Mouse (Mus musculus): ENCODE results near the gene Syt17. TPM values are rescaled to one million over a fixed set of nuclear protein-coding genes. Genes with fewer than 3 reads are reported as not detected.

Gene Syt17
- polyA plus RNA-seq (2015; fragmentation: Nextera tagmentation; extraction: Ambion mirVana), result 13.6 and 13.8 TPM in 2 replicates

DNA sequence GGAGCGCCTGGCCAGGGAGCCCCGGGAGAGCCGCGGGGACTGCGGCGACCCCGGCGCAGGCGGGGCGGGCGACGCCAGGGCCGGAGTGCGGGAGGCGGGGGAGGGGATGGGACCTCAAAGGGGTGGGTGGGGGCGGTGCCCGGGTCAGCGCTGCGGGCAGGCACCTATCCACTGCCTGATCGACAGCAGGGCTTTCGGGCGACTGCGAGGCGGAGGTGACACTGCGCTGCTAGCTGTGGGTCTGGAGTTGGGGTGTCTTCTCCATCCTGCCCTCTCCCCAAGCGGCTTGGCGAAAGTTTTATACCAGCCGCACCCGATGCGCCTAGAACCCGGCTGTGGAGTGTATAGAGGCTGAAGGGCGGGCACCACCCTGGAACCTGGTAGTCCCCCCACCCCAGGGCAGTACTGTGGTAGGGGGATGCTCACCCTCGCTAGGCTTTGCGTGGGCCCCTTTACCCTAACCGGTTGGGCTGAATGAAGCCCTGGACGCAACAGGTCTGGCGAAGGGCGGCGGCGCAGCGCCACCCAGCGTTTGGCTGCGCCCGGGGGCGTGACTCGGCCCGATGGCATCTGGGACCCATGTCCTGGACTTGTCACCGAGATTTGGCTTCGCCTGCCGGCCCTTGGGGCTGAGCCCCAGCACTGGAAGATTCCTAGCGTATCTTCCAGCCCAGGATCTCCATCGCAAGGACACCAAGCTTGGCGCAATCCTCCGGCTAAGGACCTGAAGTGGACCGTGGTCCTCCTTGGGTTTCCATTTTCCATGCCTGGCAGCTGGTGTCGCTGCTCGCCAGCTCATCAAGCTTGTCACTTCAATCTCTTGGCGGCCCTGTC is at the start of gene Syt17:
Gene Syt17 (minus strand): TSS at position 89 of the 834 bp plus-strand sequence.
- DNase-seq (ENCODE audit: low spot score) (peak; percentile 77), ATAC-seq (replicated peaks; ENCODE audit: low FRiP score, low read depth) (peak; percentile 73)
- Histone ChIP-seq H3K36me3 (ENCODE audit: insufficient read depth, low read length) (no peaks in the 10 kb centered on the region), H3K27me3 (ENCODE audit: insufficient read depth, low read length) (no peaks in the 10 kb centered on the region), H3K27ac (peak within 1 kb of the TSS; percentile 68; the same call in 1 of the 2 replicates), H3K4me3 (replicated peaks; ENCODE audit: low read depth, low read length) (peak within 1 kb of the TSS; percentile 64), H3K9ac (ENCODE audit: low read depth, low read length) (peak within 1 kb of the TSS; percentile 55), H3K4me2 (ENCODE audit: low read length) (peak within 1 kb of the TSS; percentile 93), H3K9me3 (replicated peaks; ENCODE audit: low read length) (no peaks in the 10 kb centered on the region), H3K4me1 (replicated peaks; ENCODE audit: insufficient read depth, low read length) (peaks cover 9% of the 10 kb centered on the region; the same call in 1 of the 2 replicates)
- peak; percentile 78 for TF ChIP-seq CTCF (IDR thresholded peaks at IDR 0.05; ENCODE audit: low read depth)
- WGBS, result 1% methylated on average over 55 of the region's 58 CpGs

DNA sequence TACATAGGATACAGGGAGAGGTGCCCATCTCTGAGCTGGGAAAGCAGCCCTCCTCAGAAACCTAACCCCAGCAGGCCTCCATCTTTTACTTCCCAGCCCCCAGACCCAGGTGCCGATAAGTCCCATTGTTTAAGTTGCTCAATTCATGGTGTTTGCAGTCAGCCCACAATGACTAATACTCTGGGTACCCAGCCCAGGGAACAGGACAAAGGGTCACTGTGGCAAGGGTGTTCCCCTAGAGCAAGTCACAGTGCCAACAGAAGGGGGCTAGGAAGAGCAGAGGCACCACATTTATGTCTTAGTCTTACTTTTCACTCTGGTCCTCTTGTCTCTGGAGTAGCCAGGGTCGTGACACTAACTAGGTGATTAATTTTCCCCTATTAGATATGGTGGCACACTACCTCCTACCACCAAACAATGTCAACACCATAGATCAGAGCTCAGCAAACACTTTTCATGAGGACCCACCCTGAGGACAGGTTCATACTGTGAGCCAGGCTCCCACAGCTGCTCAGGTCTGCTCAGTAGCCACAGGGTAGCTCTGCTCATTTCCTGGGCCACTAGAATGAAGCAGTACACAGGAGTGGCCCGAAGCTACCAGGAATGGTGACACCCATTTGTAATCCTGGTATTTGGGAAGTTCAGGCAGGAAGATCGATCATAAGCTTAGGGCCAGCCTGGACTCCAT is 47.0 kb upstream of the Syt17 start:
- no peaks in the 10 kb centered on the region for H3K27me3 ChIP-seq (ENCODE audit: insufficient read depth, low read length)
- H3K4me3 ChIP-seq (replicated peaks; ENCODE audit: low read depth, low read length), result no peak overlapping the region
- H3K36me3 ChIP-seq (ENCODE audit: insufficient read depth, low read length), result no peaks in the 10 kb centered on the region
- no peak overlapping the region for H3K27ac ChIP-seq
- 81% methylated on average over 4 of the region's 4 CpGs for WGBS
- ATAC-seq (replicated peaks; ENCODE audit: low FRiP score, low read depth), result no peak
- H3K9ac ChIP-seq (ENCODE audit: low read depth, low read length), result no peak overlapping the region
- TF ChIP-seq CTCF (IDR thresholded peaks at IDR 0.05; ENCODE audit: low read depth), result no peak
- H3K4me1 ChIP-seq (replicated peaks; ENCODE audit: insufficient read depth, low read length), result peaks cover 9% of the 10 kb centered on the region; the same call in 1 of the 2 replicates
- no peak overlapping the region for H3K4me2 ChIP-seq (ENCODE audit: low read length)
- H3K9me3 ChIP-seq (replicated peaks; ENCODE audit: low read length), result no peaks in the 10 kb centered on the region
- no peak for DNase-seq (ENCODE audit: low spot score)

DNA sequence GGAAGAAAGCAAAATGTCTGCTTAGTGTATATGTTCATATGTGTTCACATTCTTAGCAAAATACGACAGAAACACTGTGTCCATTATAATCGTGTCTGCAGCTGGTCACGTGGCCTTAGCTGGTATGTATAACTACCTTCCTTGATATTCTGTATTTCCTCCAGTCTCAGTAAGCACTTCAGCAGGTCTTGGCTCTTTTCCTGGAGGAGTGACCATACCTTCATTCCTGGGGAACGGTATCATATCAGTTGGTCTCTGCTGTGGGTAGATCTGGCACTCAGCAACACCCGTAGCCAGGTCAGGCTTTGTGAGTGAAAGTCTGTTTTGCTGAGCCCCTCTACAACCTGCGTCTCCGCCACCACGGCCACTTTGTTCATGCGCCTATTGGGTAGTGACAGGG is 45.9 kb upstream of the Syt17 start:
- Histone ChIP-seq H3K36me3 (ENCODE audit: insufficient read depth, low read length) (no peaks in the 10 kb centered on the region), H3K9ac (ENCODE audit: low read depth, low read length) (no peak overlapping the region), H3K9me3 (replicated peaks; ENCODE audit: low read length) (no peaks in the 10 kb centered on the region), H3K4me2 (ENCODE audit: low read length) (no peak overlapping the region), H3K27me3 (ENCODE audit: insufficient read depth, low read length) (no peaks in the 10 kb centered on the region), H3K27ac (no peak overlapping the region), H3K4me3 (replicated peaks; ENCODE audit: low read depth, low read length) (no peak overlapping the region), H3K4me1 (replicated peaks; ENCODE audit: insufficient read depth, low read length) (peaks cover 9% of the 10 kb centered on the region; the same call in 1 of the 2 replicates)
- WGBS, result 88% methylated on average over 9 of the region's 9 CpGs
- ATAC-seq (replicated peaks; ENCODE audit: low FRiP score, low read depth), result no peak
- no peak for TF ChIP-seq CTCF (IDR thresholded peaks at IDR 0.05; ENCODE audit: low read depth)
- DNase-seq (ENCODE audit: low spot score), result no peak

GRCm38 (mm10) chr7:118491431-118492147 is 43.6 kb upstream of the Syt17 start, which contains the start of gene Itpripl2:
Gene Itpripl2 (minus strand): TSS chr7:118491975.
- H3K27me3 ChIP-seq (ENCODE audit: insufficient read depth, low read length), result no peaks in the 10 kb centered on the region
- DNase-seq (ENCODE audit: low spot score) (peak; percentile 86), ATAC-seq (replicated peaks; ENCODE audit: low FRiP score, low read depth) (peak; percentile 84)
- peak within 1 kb of the TSS; percentile 70 for H3K4me3 ChIP-seq (replicated peaks; ENCODE audit: low read depth, low read length)
- H3K9me3 ChIP-seq (replicated peaks; ENCODE audit: low read length), result no peaks in the 10 kb centered on the region
- no peaks in the 10 kb centered on the region for H3K36me3 ChIP-seq (ENCODE audit: insufficient read depth, low read length)
- H3K4me1 ChIP-seq (replicated peaks; ENCODE audit: insufficient read depth, low read length), result peaks cover 9% of the 10 kb centered on the region; the same call in 1 of the 2 replicates
- H3K4me2 ChIP-seq (ENCODE audit: low read length), result peak within 1 kb of the TSS; percentile 76
- H3K9ac ChIP-seq (ENCODE audit: low read depth, low read length), result peak within 1 kb of the TSS; percentile 90
- WGBS, result 0% methylated on average over 47 of the region's 55 CpGs
- H3K27ac ChIP-seq, result peak within 1 kb of the TSS; percentile 93
- 0 out of 2 replicates have a peak, but pooled peaks have one; percentile 15 for TF ChIP-seq CTCF (IDR thresholded peaks at IDR 0.05; ENCODE audit: low read depth)

DNA sequence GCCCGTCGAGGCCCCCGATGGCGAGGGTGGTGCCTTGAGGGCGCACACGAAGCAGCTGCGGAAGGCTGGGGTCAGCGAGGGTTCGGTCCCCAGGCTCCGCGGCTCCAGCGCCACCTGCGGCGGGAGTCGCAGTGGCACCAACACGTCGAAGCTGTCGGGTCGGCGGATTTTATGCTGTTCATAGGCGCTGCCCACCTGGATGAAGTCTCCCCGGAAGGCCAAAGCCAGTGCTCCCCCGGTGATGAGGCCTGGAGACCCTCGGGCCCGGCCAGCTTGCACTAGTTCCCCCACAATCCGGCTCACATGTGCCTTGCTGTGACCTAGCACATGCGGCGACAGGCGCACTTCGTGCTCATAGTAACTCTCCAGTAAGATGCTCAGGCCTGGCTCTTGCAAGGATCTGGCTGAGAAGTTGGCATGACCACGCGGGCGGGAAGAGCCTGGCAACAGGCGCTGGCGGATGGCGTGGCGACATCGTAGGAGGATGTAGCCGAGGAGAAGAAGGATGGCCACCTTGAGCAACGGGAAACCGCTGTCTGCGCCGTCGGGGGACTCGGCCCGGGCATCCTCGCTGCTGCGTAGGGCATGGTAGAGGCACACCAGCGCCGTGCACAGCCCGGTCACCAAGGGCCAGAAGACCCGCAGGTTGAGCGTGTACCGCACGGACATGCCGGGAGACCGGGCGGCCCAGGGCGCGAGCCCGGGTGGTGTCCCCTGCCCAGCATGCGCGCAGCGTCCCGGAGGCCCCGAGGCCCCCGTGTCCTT is 42.8 kb upstream of the Syt17 start:
- 5% methylated on average over 66 of the region's 67 CpGs for WGBS
- TF ChIP-seq CTCF (IDR thresholded peaks at IDR 0.05; ENCODE audit: low read depth), result peak; percentile 42; the same call in 1 of the 2 replicates
- DNase-seq (ENCODE audit: low spot score), result no peak
- peak overlapping the region; percentile 93 for H3K27ac ChIP-seq
- H3K36me3 ChIP-seq (ENCODE audit: insufficient read depth, low read length), result no peaks in the 10 kb centered on the region
- peaks cover 9% of the 10 kb centered on the region; the same call in 1 of the 2 replicates for H3K4me1 ChIP-seq (replicated peaks; ENCODE audit: insufficient read depth, low read length)
- peak overlapping the region; percentile 70 for H3K4me3 ChIP-seq (replicated peaks; ENCODE audit: low read depth, low read length)
- no peaks in the 10 kb centered on the region for H3K27me3 ChIP-seq (ENCODE audit: insufficient read depth, low read length)
- H3K9me3 ChIP-seq (replicated peaks; ENCODE audit: low read length), result no peaks in the 10 kb centered on the region
- H3K9ac ChIP-seq (ENCODE audit: low read depth, low read length), result peak overlapping the region; percentile 90
- H3K4me2 ChIP-seq (ENCODE audit: low read length), result peak overlapping the region; percentile 76
- ATAC-seq (replicated peaks; ENCODE audit: low FRiP score, low read depth), result peak; percentile 33
